Mouse (Mus musculus): ENCODE measurements around the gene AL732309.1. TPM values are rescaled to one million over a fixed set of nuclear protein-coding genes. Genes with fewer than 3 reads are reported as not detected.
A peak's percentile ranks its signal among the peaks of the same experiment; 100 is the strongest.

The AL732309.1 gene
- total and polyA plus RNA-seq, 3 experiments, result 4.8 to 11.5 TPM; not detected in 1

- no peak for DNase-seq (ENCODE audit: low read depth, low spot score)
- Histone ChIP-seq H3K4me1 (ENCODE audit: control insufficient read depth in 1 of 2, insufficient read depth in 2 of 2, low read length in 2 of 2) (peaks cover 10 to 48% of the 10 kb centered on the region in 2 experiments), H3K4me3 (ENCODE audit: control insufficient read depth in 1 of 2, insufficient read depth in 1 of 2, low read depth in 2 of 2, low read length in 2 of 2) (peak overlapping the region; percentile 90 to 95), H3K27me3 (ENCODE audit: control insufficient read depth in 1 of 2, insufficient read depth in 2 of 2, low read length in 2 of 2) (no peaks in the 10 kb centered on the region), H3K9me3 (replicated peaks; ENCODE audit: insufficient read depth, low read length) (no peaks in the 10 kb centered on the region), H3K27ac (ENCODE audit: control insufficient read depth, low read depth, low read length) (peak overlapping the region; percentile 48; the same call in 1 of the 2 replicates), H3K9ac (ENCODE audit: control insufficient read depth, low read depth, low read length, poor library complexity, severe bottlenecking) (peak overlapping the region; percentile 93), H3K79me2 (ENCODE audit: control insufficient read depth, insufficient read depth, low read length, poor library complexity) (peaks cover 55% of the 10 kb centered on the region), H3K36me3 (ENCODE audit: control insufficient read depth in 1 of 2, insufficient read depth in 2 of 2, low read length in 2 of 2) (peaks cover 0 to 36% of the 10 kb centered on the region in 2 experiments; a peak in 2 of 4 replicates)
- TF ChIP-seq RAD21 (IDR thresholded peaks at IDR 0.05; ENCODE audit: low read depth, low read length) (no peak), CHD1 (IDR thresholded peaks at IDR 0.05; ENCODE audit: low read depth, low read length) (0 out of 2 replicates have a peak, but pooled peaks have one; percentile 10), ELF1 (IDR thresholded peaks at IDR 0.05; ENCODE audit: low read depth, low read length) (no peak)
These were observed 17.1 kb upstream of the AL732309.1 start for GRCm38 (mm10) chr2:25263623-25264285.

- Histone ChIP-seq H3K27me3 (ENCODE audit: control insufficient read depth in 1 of 2, insufficient read depth in 2 of 2, low read length in 2 of 2) (no peaks in the 10 kb centered on the region), H3K9ac (ENCODE audit: control insufficient read depth, low read depth, low read length, poor library complexity, severe bottlenecking) (peak overlapping the region; percentile 93), H3K4me3 (ENCODE audit: control insufficient read depth in 1 of 2, insufficient read depth in 1 of 2, low read depth in 2 of 2, low read length in 2 of 2) (peak overlapping the region; percentile 90 to 95), H3K36me3 (ENCODE audit: control insufficient read depth in 1 of 2, insufficient read depth in 2 of 2, low read length in 2 of 2) (peaks cover 0 to 32% of the 10 kb centered on the region in 2 experiments; a peak in 2 of 4 replicates), H3K9me3 (replicated peaks; ENCODE audit: insufficient read depth, low read length) (no peaks in the 10 kb centered on the region), H3K4me1 (ENCODE audit: control insufficient read depth in 1 of 2, insufficient read depth in 2 of 2, low read length in 2 of 2) (peaks cover 10 to 43% of the 10 kb centered on the region in 2 experiments), H3K79me2 (ENCODE audit: control insufficient read depth, insufficient read depth, low read length, poor library complexity) (peaks cover 55% of the 10 kb centered on the region), H3K27ac (ENCODE audit: control insufficient read depth, low read depth, low read length) (peak overlapping the region; percentile 48)
- DNase-seq (ENCODE audit: low read depth, low spot score), result peak; percentile 70
- TF ChIP-seq ZNF384 (IDR thresholded peaks at IDR 0.05; ENCODE audit: low read depth, low read length) (no peak), NELFE (IDR thresholded peaks at IDR 0.05; ENCODE audit: low read depth, low read length) (no peak), POLR2AphosphoS5 (IDR thresholded peaks at IDR 0.05; ENCODE audit: borderline replicate concordance, low read depth, low read length) (no peak), MAX (IDR thresholded peaks at IDR 0.05; ENCODE audit: low read length) (0 out of 2 replicates have a peak, but pooled peaks have one; percentile 37), HCFC1 (IDR thresholded peaks at IDR 0.05; ENCODE audit: low read depth, low read length) (peak; percentile 42), ZC3H11A (IDR thresholded peaks at IDR 0.05; ENCODE audit: low read depth, low read length) (no peak), POLR2A (IDR thresholded peaks at IDR 0.05; ENCODE audit: control insufficient read depth in 1 of 2, insufficient read depth in 1 of 2, low read depth in 1 of 2, low read length in 2 of 2, poor library complexity in 1 of 2) (no peak), RCOR1 (IDR thresholded peaks at IDR 0.05; ENCODE audit: low read depth, low read length) (no peak), TCF12 (IDR thresholded peaks at IDR 0.05; ENCODE audit: low read depth, low read length) (peak; percentile 16; the same call in 1 of the 2 replicates), MYC (IDR thresholded peaks at IDR 0.05; ENCODE audit: low read depth, low read length) (no peak; the same call in 1 of the 2 replicates), KAT2A (conservative IDR thresholded peaks at IDR 0.05; ENCODE audit: low read depth, low read length) (no peak), EP300 (IDR thresholded peaks at IDR 0.05; ENCODE audit: low read depth in 1 of 2, low read length in 2 of 2) (no peak), SMC3 (IDR thresholded peaks at IDR 0.05; ENCODE audit: low read depth, low read length) (no peak), MYB (IDR thresholded peaks at IDR 0.05; ENCODE audit: low read depth, low read length) (no peak), GATA1 (IDR thresholded peaks at IDR 0.05; ENCODE audit: low read depth, low read length) (no peak), MXI1 (IDR thresholded peaks at IDR 0.05; ENCODE audit: low read depth, low read length) (no peak; the same call in none of the 2 replicates), USF2 (IDR thresholded peaks at IDR 0.05; ENCODE audit: borderline replicate concordance in 1 of 2, insufficient read depth in 1 of 2, low read depth in 1 of 2, low read length in 2 of 2) (no peak), ZKSCAN1 (IDR thresholded peaks at IDR 0.05; ENCODE audit: low read depth, low read length) (no peak), UBTF (IDR thresholded peaks at IDR 0.05; ENCODE audit: borderline replicate concordance, insufficient read depth, low read depth, low read length) (peak; percentile 40; the same call in 1 of the 2 replicates), CHD1 (IDR thresholded peaks at IDR 0.05; ENCODE audit: low read depth, low read length) (peak; percentile 49; the same call in 1 of the 2 replicates), BHLHE40 (IDR thresholded peaks at IDR 0.05; ENCODE audit: borderline replicate concordance, low read depth, low read length) (no peak), JUND (IDR thresholded peaks at IDR 0.05; ENCODE audit: low read depth, low read length) (no peak), MAZ (IDR thresholded peaks at IDR 0.05; ENCODE audit: low read depth, low read length) (0 out of 2 replicates have a peak, but pooled peaks have one; percentile 45), USF1 (IDR thresholded peaks at IDR 0.05; ENCODE audit: low read depth, low read length) (no peak), GABPA (IDR thresholded peaks at IDR 0.05; ENCODE audit: low read depth, low read length) (no peak), TAL1 (IDR thresholded peaks at IDR 0.05; ENCODE audit: low read length) (no peak)
These were observed 16.3 kb upstream of the AL732309.1 start for GRCm38 (mm10) chr2:25262795-25263622.
